Comparison of ENCODE assay signal across 8 mouse cellular contexts in the genomic region with DNA sequence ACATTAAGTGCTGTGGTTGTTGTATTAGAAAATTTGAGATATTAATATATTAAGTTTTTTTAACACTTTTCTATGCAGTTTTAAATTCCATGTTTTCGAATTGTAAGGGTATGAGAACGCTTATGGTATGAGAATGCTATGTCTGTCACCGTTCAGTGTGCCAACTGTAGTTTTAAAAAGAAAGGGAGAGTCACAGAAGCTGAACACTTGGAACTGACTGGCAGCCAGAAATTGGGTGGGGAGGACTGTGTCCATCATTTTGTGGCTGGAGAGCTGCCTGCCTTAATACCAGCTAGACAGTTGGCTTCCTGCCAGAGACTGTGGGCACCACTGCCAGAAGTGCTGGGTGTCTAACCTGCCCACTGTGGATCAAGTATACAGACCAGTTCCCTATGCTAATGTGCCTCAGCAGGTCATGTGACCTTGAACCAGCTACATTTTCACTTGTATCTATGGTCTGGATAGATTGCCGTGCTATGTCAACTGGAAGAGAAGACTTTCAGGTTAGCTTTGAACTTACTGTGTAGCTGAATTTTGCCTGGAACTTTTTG. TPM values are rescaled to one million over a fixed set of nuclear protein-coding genes. Genes with fewer than 3 reads are reported as not detected.
DNase-seq lines count a peak whose midpoint lies in the region; ATAC-seq lines count a peak whose summit lies in the region.

No protein-coding gene starts in this region.

- H3K4me3 ChIP-seq in embryonic facial prominence, embryonic 14.5 days (ENCODE audit: low read depth, low read length), result no peak overlapping the region
- no peak overlapping the region for H3K4me3 ChIP-seq in midbrain, embryonic 15.5 days

- peaks cover 12% of the 10 kb centered on the region; the same call in 1 of the 2 replicates for H3K4me1 ChIP-seq in embryonic facial prominence, embryonic 14.5 days (ENCODE audit: control insufficient read depth, insufficient read depth, low read length)
- no peaks in the 10 kb centered on the region for H3K4me1 ChIP-seq in midbrain, embryonic 15.5 days

- H3K4me2 ChIP-seq in embryonic facial prominence, embryonic 14.5 days (ENCODE audit: low read depth, low read length), result no peak overlapping the region
- no peak overlapping the region for H3K4me2 ChIP-seq in midbrain, embryonic 15.5 days

- ATAC-seq in embryonic facial prominence, embryonic 14.5 days (ENCODE audit: low read depth), result peak; percentile 70; the same call in 1 of the 2 replicates
- peak; percentile 42 for ATAC-seq in midbrain, embryonic 15.5 days (replicated peaks)

- H3K9me3 ChIP-seq in embryonic facial prominence, embryonic 14.5 days (ENCODE audit: control insufficient read depth, low read length), result no peaks in the 10 kb centered on the region
- H3K9me3 ChIP-seq in midbrain, embryonic 15.5 days, result no peaks in the 10 kb centered on the region

- H3K27me3 ChIP-seq in embryonic facial prominence, embryonic 14.5 days (replicated peaks; ENCODE audit: control insufficient read depth, insufficient read depth, low read length), result no peaks in the 10 kb centered on the region
- no peaks in the 10 kb centered on the region for H3K27me3 ChIP-seq in midbrain, embryonic 15.5 days (replicated peaks)

- DNase-seq in cerebellum, postnatal 25 days, result peak; percentile 22 to 55
- DNase-seq in cerebellum, adult 9-11 months, result no peak
- peak; percentile 21 for DNase-seq in lung, postnatal 10 days
- DNase-seq in lung, adult 18-20 months, result no peak
- peak; percentile 62 for DNase-seq in embryonic facial prominence, embryonic 14.5 days (ENCODE audit: low spot score)
- DNase-seq in layer of hippocampus, adult 9-11 months, result no peak
- no peak for DNase-seq in thymus, postnatal 4 days

- no peak overlapping the region for H3K9ac ChIP-seq in embryonic facial prominence, embryonic 14.5 days (ENCODE audit: low read depth, low read length)
- H3K9ac ChIP-seq in midbrain, embryonic 15.5 days, result no peak overlapping the region

- WGBS in embryonic facial prominence, embryonic 14.5 days, result 75% methylated on average over 4 of the region's 4 CpGs
- WGBS in midbrain, embryonic 15.5 days, result 86% methylated on average over 4 of the region's 4 CpGs

- no peak overlapping the region for H3K27ac ChIP-seq in embryonic facial prominence, embryonic 14.5 days (replicated peaks; ENCODE audit: low read depth, low read length)
- no peak overlapping the region for H3K27ac ChIP-seq in midbrain, embryonic 15.5 days

- H3K36me3 ChIP-seq in embryonic facial prominence, embryonic 14.5 days (ENCODE audit: control insufficient read depth, insufficient read depth, low read length), result peaks cover 17% of the 10 kb centered on the region
- H3K36me3 ChIP-seq in midbrain, embryonic 15.5 days (replicated peaks), result no peaks in the 10 kb centered on the region

RNA-seq across cellular contexts. Expression of a gene that starts 18.1 kb away (rescaled TPM):
- polyA plus RNA-seq in embryonic facial prominence, embryonic 14.5 days (2014; fragmentation: Nextera tagmentation; extraction: Ambion mirVana), result 60.2 and 66.6 TPM in 2 replicates
- 51.8 and 53.3 TPM in 2 replicates for polyA plus RNA-seq in midbrain, embryonic 15.5 days (2015; fragmentation: Nextera tagmentation; extraction: Ambion mirVana)

Comparison
In these comparisons a context has a peak if more than half of its experiments do, and no peak if none do; other contexts are left out.
1. DNase-seq: peak in cerebellum, postnatal 25 days (2 of 2), lung, postnatal 10 days (single experiment) and embryonic facial prominence, embryonic 14.5 days (single experiment); none in cerebellum, adult 9-11 months (single experiment), lung, adult 18-20 months (0 of 2), layer of hippocampus, adult 9-11 months (single experiment) and thymus, postnatal 4 days (single experiment).